Mouse (Mus musculus) CH12.LX (cell line): ENCODE results near the gene Hes1. TPM values are rescaled to one million over a fixed set of nuclear protein-coding genes. Genes with fewer than 3 reads are reported as not detected.

Source experiments
- DNase-seq: peaks from one replicate; pipeline ENCODE4 v3.0.0-alpha.2; 2013; ENCODE audit errors: extremely low read depth
- H3K27ac ChIP-seq: 2 replicates; pipeline ENCODE4 v1.5.1; 2012; ENCODE audit warnings: low read depth, mild to moderate bottlenecking, control low read depth, moderate library complexity; ENCODE audit not compliant: insufficient read depth
- H3K27me3 ChIP-seq: replicated peaks from 2 replicates; pipeline ENCODE3; 2012; ENCODE audit warnings: inconsistent platforms
- H3K36me3 ChIP-seq, 2 experiments: replicated peaks in 1 of 2; 2 replicates each; pipeline versions ENCODE3 to v1.6.1; 2012; ENCODE audit warnings: inconsistent platforms in 1 of 2, low read length in 1 of 2, mild to moderate bottlenecking in 1 of 2, mixed read lengths in 1 of 2, moderate library complexity in 1 of 2; ENCODE audit not compliant: control insufficient read depth in 1 of 2, insufficient read depth in 1 of 2
- H3K4me1 ChIP-seq, 2 experiments: 2 replicates each; pipeline ENCODE4 v1.6.1; 2012; ENCODE audit warnings: inconsistent platforms in 1 of 2, moderate library complexity in 1 of 2; ENCODE audit not compliant: insufficient read depth in 2 of 2, control insufficient read depth in 1 of 2
- H3K4me2 ChIP-seq: 2 replicates; pipeline ENCODE4 v1.6.1; 2012; ENCODE audit warnings: low read depth, mild to moderate bottlenecking, control low read depth; ENCODE audit not compliant: poor library complexity, insufficient read depth, severe bottlenecking
- H3K4me3 ChIP-seq, 3 experiments: fragments of 150-350 bp in 1 of 3; sonication (generic) in 1 of 3; replicated peaks in 1 of 3; 2 replicates each; pipeline versions ENCODE3 to v1.5.1; 2011 to 2012; ENCODE audit warnings: low read depth in 2 of 3, low read length in 2 of 3, mild to moderate bottlenecking in 2 of 3, moderate library complexity in 2 of 3, control low read depth in 1 of 3, improper control_type of control experiment in 1 of 3, inconsistent platforms in 1 of 3, mixed read lengths in 1 of 3; ENCODE audit not compliant: poor library complexity in 1 of 3
- H3K79me2 ChIP-seq: replicated peaks from 2 replicates; pipeline ENCODE4 v1.6.1; 2012; ENCODE audit warnings: mild to moderate bottlenecking, moderate library complexity; ENCODE audit not compliant: control insufficient read depth, poor library complexity, insufficient read depth, severe bottlenecking; ENCODE audit errors: extremely low read depth
- H3K9ac ChIP-seq: 2 replicates; pipeline ENCODE4 v1.6.1; 2012; ENCODE audit warnings: low read depth, mild to moderate bottlenecking, control low read depth, moderate library complexity; ENCODE audit not compliant: insufficient read depth
- H3K9me3 ChIP-seq: replicated peaks from 2 replicates; pipeline ENCODE3; 2012; ENCODE audit warnings: low read length, inconsistent platforms, mixed read lengths
- CHD2 ChIP-seq: IDR thresholded peaks from 2 replicates; pipeline ENCODE4 v1.6.1; 2011; ENCODE audit warnings: low read length, improper control_type of control experiment
- ELF1 ChIP-seq: IDR thresholded peaks from 2 replicates; pipeline ENCODE4 v1.6.1; 2014; ENCODE audit warnings: low read depth, mild to moderate bottlenecking, inconsistent platforms, low read length, improper control_type of control experiment
- GABPA ChIP-seq: IDR thresholded peaks from 2 replicates; pipeline ENCODE4 v1.6.1; 2012; ENCODE audit warnings: low read depth, low read length, improper control_type of control experiment, inconsistent platforms; ENCODE audit not compliant: insufficient replicate concordance
- HCFC1 ChIP-seq: IDR thresholded peaks from 2 replicates; pipeline ENCODE4 v1.6.1; 2012; ENCODE audit warnings: low read depth, mild to moderate bottlenecking, inconsistent platforms, low read length, improper control_type of control experiment
- IRF4 ChIP-seq: IDR thresholded peaks from 2 replicates; pipeline ENCODE4 v1.6.1; 2014; ENCODE audit warnings: low read depth, mild to moderate bottlenecking, inconsistent platforms, low read length, improper control_type of control experiment
- MAFK ChIP-seq: IDR thresholded peaks from 2 replicates; pipeline ENCODE4 v1.6.1; 2011; ENCODE audit warnings: low read length, improper control_type of control experiment; ENCODE audit not compliant: insufficient replicate concordance
- MAZ ChIP-seq: IDR thresholded peaks from 2 replicates; pipeline ENCODE4 v1.6.1; 2012; ENCODE audit warnings: low read depth, mild to moderate bottlenecking, inconsistent platforms, low read length, improper control_type of control experiment, moderate library complexity
- MXI1 ChIP-seq: IDR thresholded peaks from 2 replicates; pipeline ENCODE4 v1.6.1; 2011; ENCODE audit warnings: mild to moderate bottlenecking, low read depth, low read length, improper control_type of control experiment
- MYC ChIP-seq: IDR thresholded peaks from 2 replicates; pipeline ENCODE4 v1.6.1; 2011; ENCODE audit warnings: low read depth, mild to moderate bottlenecking, improper control_type of control experiment, low read length
- PAX5 ChIP-seq: IDR thresholded peaks from 2 replicates; pipeline ENCODE4 v1.6.1; 2012; ENCODE audit warnings: low read length, inconsistent platforms, mixed read lengths
- POLR2A ChIP-seq: IDR thresholded peaks from 2 replicates; pipeline ENCODE4 v1.6.1; 2011; ENCODE audit warnings: low read depth, mild to moderate bottlenecking, improper control_type of control experiment, low read length
- TCF12 ChIP-seq: IDR thresholded peaks from 2 replicates; pipeline ENCODE4 v1.6.1; 2014; ENCODE audit warnings: low read depth, mild to moderate bottlenecking, inconsistent platforms, low read length, improper control_type of control experiment
- dilution Hi-C: fragments of 300-500 bp; cut with MboI; formaldehyde crosslinking; loops from 2 replicates; pipeline ENCODE4 v1.14.3; 2020; ENCODE audit warnings: low sequenced_read_pairs; ENCODE audit not compliant: extremely low pct_unique_long_range_greater_than_20kb, extremely low pct_ligation_motif_present
- in situ Hi-C: fragments of 300-500 bp; cut with MboI; formaldehyde crosslinking; loops from 3 replicates; pipeline ENCODE4 v1.14.3; 2019; ENCODE audit warnings: low sequenced_read_pairs, low pct_ligation_motif_present, low pct_unique_long_range_greater_than_20kb, mixed read lengths
- polyA plus RNA-seq: library from polyadenylated mRNA; unstranded; fragments of >175 nt; gene quantifications from 2 replicates; pipeline ENCODE4 v1.2.1, GENCODE M21; 2012; ENCODE audit warnings: low read depth; ENCODE audit not compliant: insufficient read length
- total RNA-seq, 2 experiments: library from RNA; depleted of rRNA; stranded (reverse); fragments of 300-350 nt in 1 of 2; fragments of >200 nt in 1 of 2; gene quantifications; 2 replicates each; pipeline ENCODE4 v1.2.3; 2012 to 2014

Hes1 gene
- total and polyA plus RNA-seq, 3 experiments, result 1.4 to 3.6 (median 1.6) TPM

DNA sequence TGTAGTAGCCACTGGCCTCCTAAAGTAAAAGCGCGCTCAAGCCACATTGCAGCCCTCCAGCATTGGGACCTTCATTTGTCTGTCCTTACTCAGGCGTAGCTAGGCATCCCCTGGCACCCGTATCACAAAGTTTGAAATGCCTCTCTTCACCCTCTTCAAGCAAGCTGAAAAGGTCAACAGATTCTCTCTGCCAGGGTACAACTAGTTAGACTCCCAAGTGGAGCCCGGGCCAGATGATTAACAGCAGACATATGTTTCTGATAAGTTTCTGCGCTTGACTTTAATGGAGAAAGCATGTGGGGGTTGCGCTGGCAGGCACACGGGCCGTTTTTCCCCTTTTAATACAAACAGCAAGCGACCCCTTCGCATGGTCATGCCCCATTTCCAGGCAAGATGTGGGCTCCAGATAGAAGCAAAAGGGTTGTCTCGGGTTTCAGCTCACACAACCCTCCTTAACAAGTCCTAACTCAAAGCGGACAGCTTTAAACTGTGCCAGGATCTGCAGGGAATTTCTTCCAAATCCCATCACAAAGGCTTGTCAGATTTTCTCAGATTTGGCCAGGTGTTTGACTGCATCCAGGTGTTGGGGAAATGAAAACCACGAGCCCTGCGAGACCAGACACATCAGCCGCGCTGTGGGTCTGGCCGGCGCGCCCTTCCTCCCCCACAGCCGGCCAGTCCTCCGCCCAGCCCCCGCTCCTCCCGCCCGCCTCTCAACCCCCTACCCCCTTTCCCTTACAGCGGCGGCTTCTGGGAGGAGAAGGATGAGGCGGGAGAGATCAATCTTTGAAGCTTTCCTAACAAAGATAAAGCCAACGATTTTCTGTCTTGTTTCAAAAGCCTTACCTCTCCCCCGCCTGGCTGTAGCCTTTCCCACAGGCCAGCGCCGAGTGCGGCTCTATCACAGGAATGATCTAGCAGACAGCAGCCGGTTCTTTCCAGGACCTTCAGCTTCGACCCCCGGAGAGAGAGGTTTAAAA, 4.1 kb downstream of the Hes1 start:
- TF ChIP-seq TCF12 (peak; percentile 48; the same call in 1 of the 2 replicates), CHD2 (peak; percentile 73), POLR2A (no peak)
- TF ChIP-seq, all 38 proteins: peak for 2
- H3K27me3 ChIP-seq, result peaks cover 70% of the 10 kb centered on the region
- H3K9me3 ChIP-seq, result no peaks in the 10 kb centered on the region
- H3K79me2 ChIP-seq, result no peaks in the 10 kb centered on the region
- H3K4me1 ChIP-seq, result peaks cover 0 to 59% of the 10 kb centered on the region in 2 experiments; a peak in 2 of 4 replicates
- H3K36me3 ChIP-seq, result no peaks in the 10 kb centered on the region
- DNase-seq, result no peak
- in situ Hi-C loops (loop anchor here (5.0 to 10.0 kb wide), 4 partner anchors 41 to 341 kb away; no protein-coding TSS in a partner anchor), dilution Hi-C loops (no loop called here)
- peak overlapping the region; percentile 27; the same call in 1 of the 2 replicates for H3K4me2 ChIP-seq
- no peak overlapping the region for H3K27ac ChIP-seq
- no peak overlapping the region for H3K4me3 ChIP-seq
- no peak overlapping the region for H3K9ac ChIP-seq

DNA sequence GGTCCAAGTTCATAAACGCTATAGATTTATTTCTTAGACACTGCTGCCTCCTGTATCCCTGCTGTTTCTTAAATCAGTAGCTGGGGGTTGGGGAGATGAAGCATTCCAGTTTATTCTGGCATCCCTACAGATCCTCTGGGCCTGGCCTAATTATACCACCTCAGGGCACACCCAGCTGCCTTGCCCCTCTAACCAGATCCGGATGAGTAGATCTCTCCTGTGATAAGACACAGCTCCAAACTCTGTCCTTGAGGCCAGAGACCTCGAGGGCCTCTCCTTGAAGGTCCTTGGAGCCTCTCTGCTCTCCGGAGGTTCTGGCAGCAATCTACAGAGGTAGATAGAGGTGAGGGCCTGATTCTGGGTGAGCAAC, 5.4 kb downstream of the Hes1 start:
- peaks cover 69% of the 10 kb centered on the region for H3K27me3 ChIP-seq
- TF ChIP-seq MAFK, result no peak
- no peak for TF ChIP-seq ELF1
- no peak for TF ChIP-seq MXI1
- TF ChIP-seq IRF4, result no peak
- no peak for TF ChIP-seq GABPA
- TF ChIP-seq PAX5, result no peak
- no peak for TF ChIP-seq MYC
- TF ChIP-seq MAZ, result no peak
- TF ChIP-seq HCFC1, result no peak
- TF ChIP-seq, all 38 proteins: peak for 0
- dilution Hi-C loops, result no loop called here
- Histone ChIP-seq H3K27ac (no peak overlapping the region), H3K4me3 (peak overlapping the region; percentile 32 to 50 (median 48)), H3K36me3 (no peaks in the 10 kb centered on the region), H3K4me2 (peak overlapping the region; percentile 88), H3K4me1 (peaks cover 3 to 61% of the 10 kb centered on the region in 2 experiments), H3K79me2 (no peaks in the 10 kb centered on the region), H3K9me3 (no peaks in the 10 kb centered on the region), H3K9ac (peak overlapping the region; percentile 64)
- in situ Hi-C loops, result loop anchor here (5.0 to 10.0 kb wide), 4 partner anchors 42 to 342 kb away; no protein-coding TSS in a partner anchor
- DNase-seq, result no peak
